Mouse (Mus musculus) megakaryocyte progenitor cell, adult 5-6 weeks (primary cell): ENCODE results near the gene Gm20388. TPM values are rescaled to one million over a fixed set of nuclear protein-coding genes. Genes with fewer than 3 reads are reported as not detected.

Experiments used
- ATAC-seq: replicated peaks from 2 replicates; pipeline ENCODE4 v1.8.0; 2016; ENCODE audit warnings: mild to moderate bottlenecking, moderate TSS enrichment, inconsistent platforms; ENCODE audit not compliant: poor library complexity
- total RNA-seq, 2 experiments: library from RNA; stranded (forward) in 1 of 2; stranded (reverse) in 1 of 2; fragments of 157-497, 149-512 nt in 1 of 2; fragments of 200-1000 nt in 1 of 2; gene quantifications; 2 replicates each; pipeline versions ENCODE4 v1.2.3 to v1.2.4; 2015 to 2017

Gm20388 gene
- total RNA-seq, 2 experiments from 2014 or later, result 18.6 TPM; not detected in 1

GRCm38 (mm10) chr8:122984175-122984574 lies 3073.5 kb downstream of the Gm20388 start:
- ATAC-seq, result no peak

GRCm38 (mm10) chr8:122986501-122987184 lies 3076.0 kb downstream of the Gm20388 start:
- peak; percentile 24; the same call in 1 of the 2 replicates for ATAC-seq

- ATAC-seq, result peak; percentile 27; the same call in 1 of the 2 replicates
Observed at GRCm38 (mm10) chr8:122987255-122987654, 3076.6 kb downstream of the Gm20388 start.

- ATAC-seq, result peak; percentile 74
Observed at GRCm38 (mm10) chr8:122988955-122989354, 3078.3 kb downstream of the Gm20388 start.

- no peak for ATAC-seq
Observed at GRCm38 (mm10) chr8:122989976-122990375, 3079.3 kb downstream of the Gm20388 start.

GRCm38 (mm10) chr8:122991368-122991767 lies 3080.7 kb downstream of the Gm20388 start:
- no peak for ATAC-seq

GRCm38 (mm10) chr8:122992296-122992695 lies 3081.7 kb downstream of the Gm20388 start:
- no peak for ATAC-seq

GRCm38 (mm10) chr8:122993031-122993430 lies 3082.4 kb downstream of the Gm20388 start:
- ATAC-seq, result peak; percentile 40

GRCm38 (mm10) chr8:122993740-122994139 lies 3083.1 kb downstream of the Gm20388 start:
- ATAC-seq, result peak; percentile 35; the same call in 1 of the 2 replicates

GRCm38 (mm10) chr8:122997963-122998362 lies 3087.3 kb downstream of the Gm20388 start:
- ATAC-seq, result no peak

GRCm38 (mm10) chr8:123000311-123000710 lies 3089.7 kb downstream of the Gm20388 start:
- peak; percentile 63 for ATAC-seq

GRCm38 (mm10) chr8:123004033-123004922 lies 3093.6 kb downstream of the Gm20388 start:
- no peak for ATAC-seq

GRCm38 (mm10) chr8:123005328-123005727 lies 3094.7 kb downstream of the Gm20388 start:
- no peak for ATAC-seq

GRCm38 (mm10) chr8:123005805-123006204 lies 3095.2 kb downstream of the Gm20388 start:
- ATAC-seq, result no peak

GRCm38 (mm10) chr8:123011321-123011720 lies 3100.7 kb downstream of the Gm20388 start:
- ATAC-seq, result peak; percentile 76

- ATAC-seq, result no peak
Observed at GRCm38 (mm10) chr8:123014429-123014828, 3103.8 kb downstream of the Gm20388 start.

- ATAC-seq, result no peak
Observed at GRCm38 (mm10) chr8:123015074-123015473, 3104.4 kb downstream of the Gm20388 start.

- ATAC-seq, result no peak
Observed at GRCm38 (mm10) chr8:123017143-123017542, 3106.5 kb downstream of the Gm20388 start.

- ATAC-seq, result peak; percentile 65
Observed at GRCm38 (mm10) chr8:123018484-123019164, 3108.0 kb downstream of the Gm20388 start.

- no peak for ATAC-seq
Observed at GRCm38 (mm10) chr8:123020084-123020483, 3109.4 kb downstream of the Gm20388 start.

GRCm38 (mm10) chr8:123020859-123021258 lies 3110.2 kb downstream of the Gm20388 start:
- ATAC-seq, result no peak
